Mouse (Mus musculus): ENCODE measurements around the gene Car11. TPM values are rescaled to one million over a fixed set of nuclear protein-coding genes. Genes with fewer than 3 reads are reported as not detected.

Car11 gene
- polyA plus RNA-seq, 1 experiment, result 3.6 TPM

DNA sequence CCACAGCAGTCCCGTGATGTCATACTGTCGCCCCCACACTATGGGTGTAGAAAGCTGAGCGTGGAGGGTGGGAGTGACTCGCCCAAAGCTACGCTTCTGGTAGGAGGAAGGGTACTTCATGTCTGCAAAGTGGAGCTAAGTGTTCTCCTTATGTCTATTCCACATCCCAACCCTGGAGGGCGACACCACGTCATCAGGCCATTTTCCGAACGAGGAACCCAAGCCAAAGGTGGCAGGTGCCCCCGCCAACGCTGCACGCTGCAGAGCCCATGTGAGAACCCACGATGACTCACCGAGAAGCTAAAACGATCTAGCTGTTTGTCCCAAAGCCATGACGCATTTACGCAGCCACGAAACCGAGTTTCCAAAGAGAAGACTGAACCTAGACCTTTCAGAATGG lies 42.7 kb downstream of the Car11 start:
- TF ChIP-seq MYOG (IDR thresholded peaks at IDR 0.05; ENCODE audit: control insufficient read depth in 1 of 3, insufficient read depth in 1 of 3, insufficient read length in 2 of 3, low read depth in 2 of 3) (peak in 2 of 3 experiments; percentile 45 to 86), MYOD1 (IDR thresholded peaks at IDR 0.05; ENCODE audit: control insufficient read depth in 1 of 3, insufficient read length in 2 of 3, low read depth in 2 of 3) (peak in 2 of 3 experiments; percentile 70 to 93), POLR2A (IDR thresholded peaks at IDR 0.05; ENCODE audit: insufficient read length, low read depth) (no peak), TCF12 (IDR thresholded peaks at IDR 0.05; ENCODE audit: insufficient read depth, poor library complexity, severe bottlenecking) (peak; percentile 8)
- Histone ChIP-seq H3ac (ENCODE audit: control insufficient read depth, insufficient read length) (no peak overlapping the region), H3K4me3 (no peak overlapping the region), H3K36me3 (ENCODE audit: control insufficient read depth, insufficient read depth) (no peaks in the 10 kb centered on the region), H3K27me3 (ENCODE audit: control insufficient read depth, insufficient read depth, insufficient read length) (no peaks in the 10 kb centered on the region), H3K79me2 (ENCODE audit: control insufficient read depth, insufficient read depth) (no peaks in the 10 kb centered on the region), H3K4me2 (ENCODE audit: low read depth) (peak overlapping the region; percentile 42)

DNA sequence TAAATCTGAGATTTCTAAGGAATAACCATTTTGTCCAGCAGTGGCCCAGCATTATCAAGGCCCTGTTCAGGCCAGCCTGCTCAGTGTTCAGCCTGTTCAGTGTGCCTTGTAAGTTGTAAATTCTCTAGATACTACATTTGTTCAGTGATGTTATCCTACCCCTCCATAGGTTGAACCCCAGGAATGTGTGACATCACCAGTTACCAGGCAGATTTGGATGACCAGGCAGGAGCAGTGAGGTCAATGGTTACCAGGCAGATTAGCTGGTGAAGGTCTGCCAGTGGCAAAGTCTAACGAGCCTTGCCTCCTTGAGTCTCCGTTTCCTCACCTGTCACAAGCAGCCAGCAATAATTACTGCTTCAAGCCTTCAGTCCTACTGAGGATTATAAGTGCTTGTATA lies 44.7 kb downstream of the Car11 start:
- no peaks in the 10 kb centered on the region for H3K36me3 ChIP-seq (ENCODE audit: control insufficient read depth, insufficient read depth)
- H3K4me2 ChIP-seq (ENCODE audit: low read depth), result no peak overlapping the region
- no peak overlapping the region for H3K4me3 ChIP-seq
- TF ChIP-seq TCF12 (IDR thresholded peaks at IDR 0.05; ENCODE audit: insufficient read depth, poor library complexity, severe bottlenecking), result no peak
- no peak for TF ChIP-seq TCF3 (IDR thresholded peaks at IDR 0.05; ENCODE audit: insufficient read length, low read depth)
- no peak for TF ChIP-seq MAX (IDR thresholded peaks at IDR 0.05; ENCODE audit: low read depth)
- no peak for TF ChIP-seq MYOG (IDR thresholded peaks at IDR 0.05; ENCODE audit: control insufficient read depth in 1 of 3, insufficient read depth in 1 of 3, insufficient read length in 2 of 3, low read depth in 2 of 3)
- no peak for TF ChIP-seq CEBPB (IDR thresholded peaks at IDR 0.05; ENCODE audit: insufficient read depth, poor library complexity, severe bottlenecking)
- no peak for TF ChIP-seq USF1 (IDR thresholded peaks at IDR 0.05; ENCODE audit: low read depth)
- TF ChIP-seq MYOD1 (IDR thresholded peaks at IDR 0.05; ENCODE audit: control insufficient read depth in 1 of 3, insufficient read length in 2 of 3, low read depth in 2 of 3), result no peak
- no peak for TF ChIP-seq REST (IDR thresholded peaks at IDR 0.05; ENCODE audit: insufficient read depth, insufficient read length)
- no peak for TF ChIP-seq SRF (IDR thresholded peaks at IDR 0.05; ENCODE audit: control insufficient read depth, insufficient read length, low read depth)
- no peak for TF ChIP-seq E2F4 (IDR thresholded peaks at IDR 0.05; ENCODE audit: insufficient read depth)
- no peak for TF ChIP-seq POLR2A (IDR thresholded peaks at IDR 0.05; ENCODE audit: insufficient read length, low read depth)
- no peak for TF ChIP-seq POLR2AphosphoS2 (IDR thresholded peaks at IDR 0.05; ENCODE audit: insufficient read length, low read depth)
- H3K27me3 ChIP-seq (ENCODE audit: control insufficient read depth, insufficient read depth, insufficient read length), result no peaks in the 10 kb centered on the region
- H3K79me2 ChIP-seq (ENCODE audit: control insufficient read depth, insufficient read depth), result no peaks in the 10 kb centered on the region
- no peak overlapping the region for H3ac ChIP-seq (ENCODE audit: control insufficient read depth, insufficient read length)

DNA sequence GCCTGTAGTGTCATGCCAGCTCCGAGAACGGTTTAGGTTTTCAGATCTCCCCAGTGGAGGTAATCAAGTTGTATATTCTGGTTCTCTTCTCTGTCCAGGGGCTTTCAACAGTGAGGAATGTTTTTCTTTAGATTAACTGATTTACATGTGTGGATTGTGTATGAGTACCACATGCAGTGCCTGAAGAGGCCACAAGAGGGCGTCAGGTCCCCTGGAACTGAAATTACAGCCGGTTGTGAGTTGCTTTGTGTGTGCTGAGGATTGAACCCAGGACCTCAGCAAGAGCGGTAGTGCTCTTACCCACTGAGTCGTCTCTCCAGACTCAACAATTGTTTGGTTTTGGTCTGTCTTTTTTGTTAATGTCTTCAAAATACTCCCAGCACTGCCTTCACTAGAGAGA lies 46.9 kb downstream of the Car11 start:
- no peaks in the 10 kb centered on the region for H3K36me3 ChIP-seq (ENCODE audit: control insufficient read depth, insufficient read depth)
- H3K27me3 ChIP-seq (ENCODE audit: control insufficient read depth, insufficient read depth, insufficient read length), result no peaks in the 10 kb centered on the region
- TF ChIP-seq E2F4 (IDR thresholded peaks at IDR 0.05; ENCODE audit: insufficient read depth), result no peak
- TF ChIP-seq POLR2AphosphoS2 (IDR thresholded peaks at IDR 0.05; ENCODE audit: insufficient read length, low read depth), result no peak
- no peak for TF ChIP-seq CEBPB (IDR thresholded peaks at IDR 0.05; ENCODE audit: insufficient read depth, poor library complexity, severe bottlenecking)
- no peak for TF ChIP-seq MYOD1 (IDR thresholded peaks at IDR 0.05; ENCODE audit: control insufficient read depth in 1 of 3, insufficient read length in 2 of 3, low read depth in 2 of 3)
- no peak for TF ChIP-seq SRF (IDR thresholded peaks at IDR 0.05; ENCODE audit: control insufficient read depth, insufficient read length, low read depth)
- no peak for TF ChIP-seq TCF12 (IDR thresholded peaks at IDR 0.05; ENCODE audit: insufficient read depth, poor library complexity, severe bottlenecking)
- no peak for TF ChIP-seq MYOG (IDR thresholded peaks at IDR 0.05; ENCODE audit: control insufficient read depth in 1 of 3, insufficient read depth in 1 of 3, insufficient read length in 2 of 3, low read depth in 2 of 3)
- no peaks in the 10 kb centered on the region for H3K79me2 ChIP-seq (ENCODE audit: control insufficient read depth, insufficient read depth)
- no peak overlapping the region for H3K4me3 ChIP-seq
- H3ac ChIP-seq (ENCODE audit: control insufficient read depth, insufficient read length), result no peak overlapping the region
- no peak overlapping the region for H3K4me2 ChIP-seq (ENCODE audit: low read depth)

DNA sequence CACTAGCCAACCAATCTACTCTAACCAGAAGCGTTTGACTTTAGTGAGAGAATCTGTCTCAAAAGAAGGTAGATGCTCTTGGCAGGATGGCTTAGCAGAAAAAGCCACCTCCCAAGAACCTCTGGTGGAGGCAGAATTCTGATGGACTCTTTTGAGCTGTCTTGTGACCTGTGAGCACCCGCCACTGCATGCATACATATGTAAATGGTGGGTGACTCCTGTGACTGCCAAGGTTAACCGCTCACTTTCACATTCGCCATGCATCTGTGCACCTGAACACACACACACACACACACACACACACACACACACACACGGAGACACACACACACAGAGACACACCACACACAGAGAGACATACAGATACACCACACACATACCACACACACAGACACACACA lies 47.8 kb downstream of the Car11 start:
- no peak overlapping the region for H3K4me3 ChIP-seq
- TF ChIP-seq SRF (IDR thresholded peaks at IDR 0.05; ENCODE audit: control insufficient read depth, insufficient read length, low read depth), result no peak
- TF ChIP-seq POLR2AphosphoS2 (IDR thresholded peaks at IDR 0.05; ENCODE audit: insufficient read length, low read depth), result no peak
- no peaks in the 10 kb centered on the region for H3K27me3 ChIP-seq (ENCODE audit: control insufficient read depth, insufficient read depth, insufficient read length)
- H3K79me2 ChIP-seq (ENCODE audit: control insufficient read depth, insufficient read depth), result no peaks in the 10 kb centered on the region
- H3K4me2 ChIP-seq (ENCODE audit: low read depth), result no peak overlapping the region
- no peaks in the 10 kb centered on the region for H3K36me3 ChIP-seq (ENCODE audit: control insufficient read depth, insufficient read depth)
- no peak overlapping the region for H3ac ChIP-seq (ENCODE audit: control insufficient read depth, insufficient read length)

DNA sequence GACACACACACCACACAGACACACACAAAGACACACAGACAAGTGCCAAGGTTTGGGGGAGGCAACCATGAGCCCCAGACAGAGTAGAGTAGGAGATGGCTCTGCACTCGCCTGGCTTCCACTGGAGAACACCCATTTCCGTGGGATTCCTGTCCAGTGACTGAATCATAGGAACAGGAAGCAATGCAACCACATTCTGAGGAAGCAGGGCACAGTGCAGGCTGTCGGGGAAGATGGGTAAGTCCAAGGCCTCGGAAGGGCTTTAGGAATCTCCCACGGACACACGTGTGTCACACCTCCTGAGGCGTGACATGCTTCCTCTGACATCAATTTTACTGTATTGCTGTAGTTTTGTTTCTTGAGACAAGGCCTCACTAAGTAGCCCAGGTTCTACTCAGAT lies 48.5 kb downstream of the Car11 start:
- Histone ChIP-seq H3ac (ENCODE audit: control insufficient read depth, insufficient read length) (no peak overlapping the region), H3K79me2 (ENCODE audit: control insufficient read depth, insufficient read depth) (no peaks in the 10 kb centered on the region), H3K4me3 (no peak overlapping the region), H3K4me2 (ENCODE audit: low read depth) (no peak overlapping the region), H3K27me3 (ENCODE audit: control insufficient read depth, insufficient read depth, insufficient read length) (no peaks in the 10 kb centered on the region), H3K36me3 (ENCODE audit: control insufficient read depth, insufficient read depth) (no peaks in the 10 kb centered on the region)
- no peak for TF ChIP-seq CEBPB (IDR thresholded peaks at IDR 0.05; ENCODE audit: insufficient read depth, poor library complexity, severe bottlenecking)
- no peak for TF ChIP-seq POLR2A (IDR thresholded peaks at IDR 0.05; ENCODE audit: insufficient read length, low read depth)

- Histone ChIP-seq H3K4me2 (ENCODE audit: low read depth) (no peak overlapping the region), H3K4me3 (no peak overlapping the region), H3K27me3 (ENCODE audit: control insufficient read depth, insufficient read depth, insufficient read length) (no peaks in the 10 kb centered on the region), H3K36me3 (ENCODE audit: control insufficient read depth, insufficient read depth) (no peaks in the 10 kb centered on the region), H3K79me2 (ENCODE audit: control insufficient read depth, insufficient read depth) (no peaks in the 10 kb centered on the region), H3ac (ENCODE audit: control insufficient read depth, insufficient read length) (no peak overlapping the region)
- TF ChIP-seq MYOD1 (IDR thresholded peaks at IDR 0.05; ENCODE audit: control insufficient read depth in 1 of 3, insufficient read length in 2 of 3, low read depth in 2 of 3) (peak in 1 of 3 experiments; percentile 21), MAX (IDR thresholded peaks at IDR 0.05; ENCODE audit: low read depth) (no peak), MYOG (IDR thresholded peaks at IDR 0.05; ENCODE audit: control insufficient read depth in 1 of 3, insufficient read depth in 1 of 3, insufficient read length in 2 of 3, low read depth in 2 of 3) (peak in 1 of 3 experiments; percentile 47)
Observed at GRCm38 (mm10) chr7:45749401-45749800, 49.8 kb downstream of the Car11 start.
